Mouse (Mus musculus): ENCODE data around the gene Dnajc28. TPM values are rescaled to one million over a fixed set of nuclear protein-coding genes. Genes with fewer than 3 reads are reported as not detected.

Gene Dnajc28
- 0.76 and 0.85 TPM in 2 replicates for polyA plus RNA-seq (2012; rRNA removed)

DNA sequence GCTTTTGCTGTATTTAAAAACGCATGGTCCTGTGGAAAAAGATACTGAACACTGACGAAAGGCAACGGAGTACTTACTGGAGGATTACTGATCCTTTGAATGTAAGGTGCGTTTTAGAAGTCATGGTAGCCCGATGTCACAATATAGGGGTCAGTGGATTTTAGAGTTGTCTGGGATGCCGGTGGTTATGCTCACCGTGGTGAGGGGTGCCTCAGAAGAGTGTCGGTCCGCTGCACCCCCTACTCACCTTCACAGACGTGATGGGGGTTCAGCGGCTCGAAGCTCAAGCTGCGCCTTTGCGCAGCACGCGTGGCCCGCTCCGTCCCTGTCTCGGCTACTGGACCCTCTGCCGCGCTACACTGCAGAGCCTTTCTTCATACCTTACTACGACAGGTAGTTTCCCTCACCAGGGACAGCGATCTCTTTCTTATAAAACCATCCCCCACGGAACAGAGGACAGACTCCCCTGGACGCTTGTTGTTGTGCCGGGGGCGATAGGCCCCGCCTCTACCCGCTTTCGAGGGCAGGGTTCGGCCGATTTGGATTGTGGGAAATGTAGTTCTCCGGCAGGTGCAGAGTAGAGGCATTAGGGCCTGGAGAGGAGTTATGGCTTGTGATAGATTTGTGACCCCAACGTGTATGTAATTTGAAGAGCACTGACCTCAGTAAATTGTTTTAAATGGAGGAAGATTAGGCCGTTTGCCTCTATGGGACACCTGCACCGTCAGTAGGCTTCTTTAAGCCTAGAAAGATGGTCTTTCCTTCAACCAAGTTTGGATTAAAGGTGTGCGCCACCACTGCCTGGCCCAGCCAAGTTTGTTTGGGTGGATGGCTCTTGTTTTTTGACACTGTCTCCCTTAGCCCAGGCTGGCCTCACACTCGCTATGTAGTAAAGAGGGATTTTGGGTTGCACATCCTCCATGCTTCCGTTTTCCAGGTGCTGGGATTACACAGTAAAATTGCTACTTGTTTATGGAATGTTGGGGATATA, at the start of gene Dnajc28:
TSS of gene Dnajc28 (minus strand) at position 516 of the 991 bp plus-strand sequence.

DNA sequence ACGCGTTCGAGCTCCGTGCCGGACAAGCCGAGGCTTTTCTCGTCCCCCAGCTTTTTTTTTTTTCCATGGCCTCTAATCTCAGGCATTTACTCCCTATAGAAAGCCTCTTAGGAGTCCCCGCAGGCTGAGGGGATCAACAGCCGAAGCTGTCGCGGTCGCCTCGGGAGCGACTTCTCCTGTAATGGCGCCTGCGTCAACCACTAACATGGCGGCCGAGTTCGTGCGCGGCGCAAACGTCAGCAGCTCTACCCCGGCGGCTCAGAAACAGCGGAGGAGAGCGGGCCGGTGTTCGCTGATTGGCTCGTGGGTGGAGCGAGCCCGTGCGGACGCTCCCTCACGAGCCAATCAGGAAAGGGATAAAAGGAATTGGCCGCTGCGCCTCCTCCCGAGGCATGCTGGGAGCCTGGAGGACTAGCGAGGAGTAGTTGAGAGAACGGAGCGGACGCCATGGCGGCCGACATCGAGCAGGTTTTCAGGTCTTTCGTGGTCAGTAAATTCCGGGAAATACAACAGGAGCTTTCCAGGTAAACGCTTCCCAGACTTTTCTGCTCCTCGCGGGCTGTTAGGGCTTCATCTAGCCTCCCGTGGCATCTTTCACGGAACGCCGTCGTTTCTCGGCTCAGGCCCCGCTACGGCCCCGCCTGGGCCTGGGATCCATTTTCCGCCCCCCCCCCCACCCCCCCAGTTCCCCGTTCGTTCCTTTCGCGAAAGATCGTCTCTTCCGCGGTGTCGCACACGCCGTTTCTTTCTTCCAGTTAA, 28.8 kb upstream of the Dnajc28 start, which contains the start of gene Son:
TSS of gene Son (plus strand) at position 46 of the 759 bp plus-strand sequence.

DNA sequence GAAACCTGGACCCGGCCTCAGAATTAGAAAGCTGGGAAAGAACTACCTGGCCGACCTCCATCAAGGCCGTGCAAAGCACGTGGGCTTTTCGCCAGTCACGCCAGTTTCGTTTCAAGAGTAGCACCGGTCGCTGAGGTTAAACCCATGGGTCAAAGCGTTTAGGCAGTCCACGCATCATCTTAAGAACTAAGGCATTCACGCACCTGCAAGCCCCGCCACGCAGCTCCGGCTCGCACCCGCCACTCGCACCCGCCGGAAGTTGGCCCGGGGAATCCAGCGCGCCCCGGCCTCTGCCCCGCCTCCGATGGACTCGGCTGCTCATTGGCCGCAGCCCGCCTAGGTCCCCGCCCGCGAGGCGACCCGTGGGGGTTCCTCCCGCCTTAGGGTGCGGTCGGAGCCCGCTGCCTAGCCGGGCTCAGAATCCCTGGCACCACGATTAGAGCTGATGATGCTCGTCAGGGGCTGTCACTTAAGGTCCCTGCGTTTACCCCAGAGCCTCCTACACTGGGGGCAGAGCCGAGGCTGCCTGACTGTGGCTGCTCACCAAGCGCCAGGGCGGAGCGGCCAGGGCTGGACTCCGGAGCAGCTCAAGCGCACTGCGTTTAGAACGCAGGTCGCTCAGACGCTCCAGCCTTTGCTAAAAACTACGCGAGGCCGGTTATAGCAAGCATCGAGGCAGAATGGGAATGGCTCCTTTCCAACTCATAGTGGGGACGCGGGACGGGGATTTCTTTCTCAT, 28.0 kb upstream of the Dnajc28 start, which contains the start of gene Gart:
TSS of gene Gart (minus strand) at position 272 of the 739 bp plus-strand sequence.

DNA sequence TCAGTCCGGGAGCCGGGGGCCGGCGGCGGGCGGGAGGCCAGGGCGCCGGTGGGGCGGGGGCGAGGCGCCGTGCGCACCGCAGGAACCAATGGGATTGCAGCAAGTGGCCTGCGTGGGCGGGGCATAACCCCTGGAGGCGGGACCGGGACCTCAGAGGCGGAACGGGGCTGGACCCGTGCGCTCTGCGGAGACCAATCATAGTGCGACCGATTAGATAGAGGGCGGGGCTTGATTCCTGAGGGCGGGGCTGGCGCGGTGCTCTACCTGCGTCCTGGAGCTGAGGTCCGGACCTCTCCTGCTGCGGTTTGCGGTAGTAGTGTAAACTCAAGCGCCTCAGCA, 21.2 kb downstream of the Dnajc28 start, which contains the start of gene Tmem50b:
TSS of gene Tmem50b (minus strand) at position 129 of the 339 bp plus-strand sequence.

Other genes starting within 250 kb of the Dnajc28 start
- gene Ifnar2, start 246.2 kb downstream of the Dnajc28 start, polyA plus RNA-seq (2012; rRNA removed), result 33.2 and 35.6 TPM in 2 replicates
- 0.03 TPM in 1 of 2 replicates, not detected in the other for gene Gm21970, start 227.3 kb downstream of the Dnajc28 start, polyA plus RNA-seq (2012; rRNA removed)
- 11.4 and 14.5 TPM in 2 replicates for gene Il10rb, start 212.9 kb downstream of the Dnajc28 start, polyA plus RNA-seq (2012; rRNA removed)
- gene Ifnar1, start 133.8 kb downstream of the Dnajc28 start, polyA plus RNA-seq (2012; rRNA removed), result 10.5 and 12.6 TPM in 2 replicates
- 3.8 and 5.2 TPM in 2 replicates for gene Ifngr2, start 72.0 kb downstream of the Dnajc28 start, polyA plus RNA-seq (2012; rRNA removed)
- gene Tmem50b, start 21.2 kb downstream of the Dnajc28 start, polyA plus RNA-seq (2012; rRNA removed), result 2.7 and 3.5 TPM in 2 replicates
- 41.1 and 44.3 TPM in 2 replicates for gene Gart, start 27.9 kb upstream of the Dnajc28 start, polyA plus RNA-seq (2012; rRNA removed)
- 66.9 and 78.7 TPM in 2 replicates for gene Son, start 28.5 kb upstream of the Dnajc28 start, polyA plus RNA-seq (2012; rRNA removed)
- 24.6 and 29.8 TPM in 2 replicates for gene Donson, start 69.7 kb upstream of the Dnajc28 start, polyA plus RNA-seq (2012; rRNA removed)
- 18.5 and 19.7 TPM in 2 replicates for gene Cryzl1, start 109.9 kb upstream of the Dnajc28 start, polyA plus RNA-seq (2012; rRNA removed)
- 48.9 and 52.5 TPM in 2 replicates for gene Itsn1, start 110.3 kb upstream of the Dnajc28 start, polyA plus RNA-seq (2012; rRNA removed)

All from liver, embryonic 14 days (tissue).